8 mouse cellular contexts compared by ENCODE assay signal in the genomic region with DNA sequence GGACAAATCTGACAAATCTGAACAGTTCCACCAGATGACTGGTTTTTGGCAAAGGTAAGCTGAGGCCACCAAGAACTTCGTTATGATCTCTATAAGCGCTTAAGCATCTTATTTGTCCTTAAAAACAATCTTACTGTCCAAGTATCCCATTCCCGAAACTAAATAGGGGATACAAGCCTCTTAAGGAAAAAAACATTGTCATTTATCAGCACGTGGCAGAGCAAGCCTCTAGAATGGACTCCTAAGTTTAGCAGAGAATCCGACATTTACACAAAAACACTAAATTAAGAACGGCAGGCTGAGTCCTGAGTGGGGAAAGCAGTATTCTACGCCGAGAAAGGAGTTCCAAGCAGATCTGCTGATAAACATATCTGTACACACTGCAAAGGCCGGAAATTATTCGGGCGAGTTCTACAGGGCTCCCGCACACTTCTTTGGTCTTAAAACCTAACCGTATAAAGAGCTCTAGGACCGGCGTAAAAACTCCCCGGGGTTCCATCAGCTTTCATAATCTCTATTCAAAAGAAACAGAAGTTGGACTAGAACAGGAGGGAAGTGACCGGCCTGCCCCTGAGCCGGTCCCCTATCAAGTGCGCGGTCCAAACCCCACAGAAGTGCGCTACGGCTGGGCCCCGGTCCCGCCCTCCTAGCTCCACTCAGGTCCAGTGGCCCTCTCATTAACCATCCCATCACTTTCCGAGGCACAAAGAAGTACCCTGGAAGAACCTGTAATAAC. TPM values are rescaled to one million over a fixed set of nuclear protein-coding genes. Genes with fewer than 3 reads are reported as not detected.
DNase-seq lines count a peak whose midpoint lies in the region; ATAC-seq and TF ChIP-seq lines count a peak whose summit lies in the region.

No protein-coding gene starts in this region.

- H3K4me2 ChIP-seq in heart, embryonic 12.5 days, result peak overlapping the region; percentile 98
- peak overlapping the region; percentile 94 for H3K4me2 ChIP-seq in limb, embryonic 15.5 days

- no peaks in the 10 kb centered on the region for H3K9me3 ChIP-seq in ES-E14 (ENCODE audit: control insufficient read depth, insufficient read depth, low read depth, low read length)
- no peaks in the 10 kb centered on the region for H3K9me3 ChIP-seq in heart, embryonic 12.5 days (replicated peaks)
- no peaks in the 10 kb centered on the region for H3K9me3 ChIP-seq in limb, embryonic 15.5 days

- no peak for TF ChIP-seq CTCF in gastrocnemius, adult 2 months (IDR thresholded peaks at IDR 0.05)

- H3K4me1 ChIP-seq in ES-E14 (ENCODE audit: control insufficient read depth in 2 of 2, insufficient read depth in 2 of 2, low read length in 2 of 2, poor library complexity in 1 of 2), result peaks cover 8 to 11% of the 10 kb centered on the region in 2 experiments
- H3K4me1 ChIP-seq in heart, embryonic 12.5 days (replicated peaks), result peaks cover 18% of the 10 kb centered on the region
- peaks cover 18% of the 10 kb centered on the region for H3K4me1 ChIP-seq in limb, embryonic 15.5 days

- H3K27ac ChIP-seq in gastrocnemius, adult 2 months, result peak overlapping the region; percentile 89
- no peak overlapping the region for H3K27ac ChIP-seq in ES-E14 (ENCODE audit: insufficient read depth, low read depth, low read length, poor library complexity, severe bottlenecking)
- H3K27ac ChIP-seq in heart, embryonic 12.5 days (ENCODE audit: poor library complexity, severe bottlenecking), result no peak overlapping the region
- no peak overlapping the region for H3K27ac ChIP-seq in limb, embryonic 15.5 days

- H3K27me3 ChIP-seq in heart, embryonic 12.5 days (replicated peaks), result 0 out of 2 replicates have a peak, but pooled peaks cover 3% of the 10 kb centered on the region
- peaks cover 24% of the 10 kb centered on the region for H3K27me3 ChIP-seq in limb, embryonic 15.5 days

- peak overlapping the region; percentile 97 for H3K4me3 ChIP-seq in gastrocnemius, adult 2 months
- peak overlapping the region; percentile 94 to 97 for H3K4me3 ChIP-seq in ES-E14 (ENCODE audit: insufficient read depth in 1 of 2, low read depth in 1 of 2, low read length in 2 of 2, poor library complexity in 1 of 2, severe bottlenecking in 1 of 2)
- H3K4me3 ChIP-seq in heart, embryonic 12.5 days, result peak overlapping the region; percentile 69
- peak overlapping the region; percentile 81 for H3K4me3 ChIP-seq in limb, embryonic 15.5 days

- H3K36me3 ChIP-seq in ES-E14 (ENCODE audit: control insufficient read depth, insufficient read depth, low read length, poor library complexity, severe bottlenecking), result no peaks in the 10 kb centered on the region
- H3K36me3 ChIP-seq in heart, embryonic 12.5 days, result no peaks in the 10 kb centered on the region
- no peaks in the 10 kb centered on the region for H3K36me3 ChIP-seq in limb, embryonic 15.5 days

- intact Hi-C loops in gastrocnemius, adult 2 months (cut with DNase I), result no loop called here

- no peak for ATAC-seq in heart, embryonic 12.5 days (ENCODE audit: insufficient number of reproducible peaks, low FRiP score)
- ATAC-seq in limb, embryonic 15.5 days (ENCODE audit: insufficient number of reproducible peaks, low FRiP score, low TSS enrichment, low read depth), result no peak
- ATAC-seq in frontal cortex, adult (ENCODE audit: low TSS enrichment), result no peak

- 21% methylated on average over 25 of the region's 25 CpGs for WGBS in heart, embryonic 12.5 days
- 20% methylated on average over 25 of the region's 25 CpGs for WGBS in limb, embryonic 15.5 days

- H3K9ac ChIP-seq in ES-E14 (ENCODE audit: insufficient read depth, low read depth, low read length, poor library complexity, severe bottlenecking), result peak overlapping the region; percentile 94
- peak overlapping the region; percentile 88; the same call in 1 of the 2 replicates for H3K9ac ChIP-seq in heart, embryonic 12.5 days
- no peak overlapping the region for H3K9ac ChIP-seq in limb, embryonic 15.5 days

- in situ Hi-C loops in ES-E14 (cut with MboI; ENCODE audit: low sequenced_read_pairs in 2 of 2, unreplicated experiment in 2 of 2), result no loop called here

- DNase-seq in gastrocnemius, adult 2 months, result peak; percentile 51
- DNase-seq in gastrocnemius, postnatal 25 days, result no peak
- no peak for DNase-seq in ES-E14 (ENCODE audit: low read depth, low spot score)
- peak; percentile 64 for DNase-seq in naive thymus-derived CD4-positive, alpha-beta T cell, adult 2 months (ENCODE audit: low read depth)
- DNase-seq in urinary bladder, postnatal 25 days (ENCODE audit: low spot score), result no peak

TF ChIP-seq in ES-E14, 5 proteins besides CTCF, POLR2A, EP300 and RAD21:
- TF ChIP-seq ZNF384 (IDR thresholded peaks at IDR 0.05; ENCODE audit: low read depth, low read length), result no peak
- TF ChIP-seq HCFC1 (IDR thresholded peaks at IDR 0.05; ENCODE audit: borderline replicate concordance, insufficient read depth, low read length), result no peak
- TF ChIP-seq CHD2 (IDR thresholded peaks at IDR 0.05; ENCODE audit: low read depth, low read length), result no peak
- no peak for TF ChIP-seq ZC3H11A (IDR thresholded peaks at IDR 0.05; ENCODE audit: borderline replicate concordance, low read depth, low read length)
- no peak for TF ChIP-seq MAFK (IDR thresholded peaks at IDR 0.05; ENCODE audit: insufficient read depth, low read depth, low read length)

RNA-seq across cellular contexts. Expression of a gene that starts 2.9 kb away (rescaled TPM):
- total RNA-seq in gastrocnemius, adult 2 months (2021), result 1 to 10 TPM; 1.6 to 2.1 TPM
- total RNA-seq in gastrocnemius, postnatal 25 days (2021), result 1 to 10 TPM; 2.1 to 2.4 TPM
- 25.7 and 52.9 TPM in 2 replicates for total RNA-seq in ES-E14 (2012; rRNA removed)
- 3.3 and 5.3 TPM in 2 replicates for polyA plus RNA-seq in heart, embryonic 12.5 days (2016; fragmentation: Nextera tagmentation; extraction: Ambion mirVana)
- 9.8 and 11.6 TPM in 2 replicates for polyA plus RNA-seq in limb, embryonic 15.5 days (2015; fragmentation: Nextera tagmentation; extraction: Ambion mirVana)

Comparison
In these comparisons a context has a peak if more than half of its experiments do, and no peak if none do; other contexts are left out.
1. DNase-seq: peak in gastrocnemius, adult 2 months (single experiment) and naive thymus-derived CD4-positive, alpha-beta T cell, adult 2 months (single experiment); none in gastrocnemius, postnatal 25 days (single experiment), ES-E14 (single experiment) and urinary bladder, postnatal 25 days (single experiment).
2. Peak in every context shown above with its lines, with median percentiles within 50 percentile points of each other: H3K4me3 ChIP-seq.